Mouse (Mus musculus) c-Kit-positive CD71-negative TER-119-negative erythroid progenitor cells, embryonic 14.5 days (primary cell): Measurements from ENCODE around the gene Cpne9.

Source experiments
- DNase-seq: peaks from one replicate; pipeline ENCODE4 v3.0.0-alpha.2; 2013; ENCODE audit warnings: low read depth

Cpne9 gene

GRCm38 (mm10) chr6:113282101-113282802, at the start of gene Cpne9:
Cpne9 (plus strand) TSS chr6:113282307.
- DNase-seq: peak; percentile 40

GRCm38 (mm10) chr6:113235141-113235540, 47.0 kb upstream of the Cpne9 start:
- DNase-seq: no peak

GRCm38 (mm10) chr6:113237542-113238270, 44.4 kb upstream of the Cpne9 start, which contains the start of gene Mtmr14:
Mtmr14 (plus strand) TSS chr6:113237843.
- peak; percentile 97 for DNase-seq

GRCm38 (mm10) chr6:113238442-113238841, 43.7 kb upstream of the Cpne9 start:
- DNase-seq: no peak

GRCm38 (mm10) chr6:113242753-113243152, 39.4 kb upstream of the Cpne9 start:
- DNase-seq: no peak

- DNase-seq: no peak
Measured at GRCm38 (mm10) chr6:113245585-113245984, 36.5 kb upstream of the Cpne9 start.

GRCm38 (mm10) chr6:113250786-113251185, 31.3 kb upstream of the Cpne9 start:
- DNase-seq: no peak

GRCm38 (mm10) chr6:113251921-113252320, 30.2 kb upstream of the Cpne9 start:
- DNase-seq: no peak

GRCm38 (mm10) chr6:113254899-113255298, 27.2 kb upstream of the Cpne9 start:
- no peak for DNase-seq

- DNase-seq: no peak
Measured at GRCm38 (mm10) chr6:113261174-113261858, 20.8 kb upstream of the Cpne9 start.

- DNase-seq: no peak
Measured at GRCm38 (mm10) chr6:113263531-113263930, 18.6 kb upstream of the Cpne9 start.

- no peak for DNase-seq
Measured at GRCm38 (mm10) chr6:113264429-113264828, 17.7 kb upstream of the Cpne9 start.

GRCm38 (mm10) chr6:113266996-113267655, 15.0 kb upstream of the Cpne9 start:
- no peak for DNase-seq

GRCm38 (mm10) chr6:113267988-113268387, 14.1 kb upstream of the Cpne9 start:
- DNase-seq: no peak

- DNase-seq: no peak
Measured at GRCm38 (mm10) chr6:113272365-113272764, 9.7 kb upstream of the Cpne9 start.

- DNase-seq: no peak
Measured at GRCm38 (mm10) chr6:113276846-113277245, 5.3 kb upstream of the Cpne9 start.

GRCm38 (mm10) chr6:113281676-113282075, 431 bp upstream of the Cpne9 start:
- no peak for DNase-seq

GRCm38 (mm10) chr6:113282969-113283368, 862 bp downstream of the Cpne9 start:
- DNase-seq: no peak

- no peak for DNase-seq
Measured at GRCm38 (mm10) chr6:113283500-113283899, 1.4 kb downstream of the Cpne9 start.

- DNase-seq: no peak
Measured at GRCm38 (mm10) chr6:113284931-113285330, 2.8 kb downstream of the Cpne9 start.

- DNase-seq: no peak
Measured at GRCm38 (mm10) chr6:113286316-113286715, 4.2 kb downstream of the Cpne9 start.

GRCm38 (mm10) chr6:113287236-113287635, 5.1 kb downstream of the Cpne9 start:
- no peak for DNase-seq
